Mouse (Mus musculus) spleen, embryonic (tissue): Measurements from ENCODE around the gene Gm20894.
"Not testable (repeated sequence)": the region's sequence is repeated elsewhere in the genome, so short reads cannot be mapped to it uniquely, and the experiment has no call there.

Experiments used
- CTCF ChIA-PET: fragments of 350-600 bp; sonication (Branson Sonifier 250); formaldehyde crosslinking; loops from one replicate; lab custom pipeline; 2022; lab: Charles Lee

Gene Gm20894

GRCm38 (mm10) chrY:28271412-28271811 is at the start of gene Gm20894:
Gene Gm20894, minus strand, starts transcription at chrY:28271512.
- CTCF ChIA-PET, result not testable (repeated sequence)
